Mouse (Mus musculus): ENCODE results near the gene Dgat2. TPM values are rescaled to one million over a fixed set of nuclear protein-coding genes. Genes with fewer than 3 reads are reported as not detected.

The Dgat2 gene
- total and polyA plus RNA-seq, 2 experiments from 2014 or later = 29.9 to 37.8 TPM

GRCm38 (mm10) chr7:99213056-99213455, 30.5 kb upstream of the Dgat2 start:
- ATAC-seq = no peak
- H3K36me3 ChIP-seq (ENCODE audit: insufficient read depth, low read length) = no peaks in the 10 kb centered on the region
- no peak overlapping the region for H3K4me2 ChIP-seq (ENCODE audit: low read depth, low read length)
- WGBS = 96% methylated on average over 1 of the region's 1 CpGs
- no peaks in the 10 kb centered on the region for H3K9me3 ChIP-seq (ENCODE audit: low read length)
- no peak overlapping the region for H3K27ac ChIP-seq
- no peaks in the 10 kb centered on the region; the same call in 1 of the 2 replicates for H3K4me1 ChIP-seq (ENCODE audit: insufficient read depth, low read length)
- H3K9ac ChIP-seq (replicated peaks; ENCODE audit: low read length) = no peak overlapping the region
- DNase-seq (ENCODE audit: low spot score) = no peak
- no peak for TF ChIP-seq CTCF (IDR thresholded peaks at IDR 0.05; ENCODE audit: low read depth)
- H3K27me3 ChIP-seq (ENCODE audit: insufficient read depth, low read length) = no peaks in the 10 kb centered on the region
- H3K4me3 ChIP-seq (ENCODE audit: low read length) = no peak overlapping the region

GRCm38 (mm10) chr7:99208704-99209103, 26.2 kb upstream of the Dgat2 start:
- DNase-seq (ENCODE audit: low spot score) (no peak), ATAC-seq (no peak)
- H3K4me2 ChIP-seq (ENCODE audit: low read depth, low read length) = no peak overlapping the region
- H3K9me3 ChIP-seq (ENCODE audit: low read length) = no peaks in the 10 kb centered on the region
- no peaks in the 10 kb centered on the region for H3K36me3 ChIP-seq (ENCODE audit: insufficient read depth, low read length)
- 97% methylated on average over 4 of the region's 4 CpGs for WGBS
- H3K4me1 ChIP-seq (ENCODE audit: insufficient read depth, low read length) = no peaks in the 10 kb centered on the region
- no peaks in the 10 kb centered on the region for H3K27me3 ChIP-seq (ENCODE audit: insufficient read depth, low read length)
- no peak overlapping the region for H3K4me3 ChIP-seq (ENCODE audit: low read length)
- no peak for TF ChIP-seq CTCF (IDR thresholded peaks at IDR 0.05; ENCODE audit: low read depth)
- H3K27ac ChIP-seq = no peak overlapping the region
- H3K9ac ChIP-seq (replicated peaks; ENCODE audit: low read length) = no peak overlapping the region

GRCm38 (mm10) chr7:99206364-99206763, 23.8 kb upstream of the Dgat2 start:
- no peak for TF ChIP-seq CTCF (IDR thresholded peaks at IDR 0.05; ENCODE audit: low read depth)
- DNase-seq (ENCODE audit: low spot score) = no peak
- Histone ChIP-seq H3K9me3 (ENCODE audit: low read length) (no peaks in the 10 kb centered on the region), H3K36me3 (ENCODE audit: insufficient read depth, low read length) (no peaks in the 10 kb centered on the region), H3K9ac (replicated peaks; ENCODE audit: low read length) (no peak overlapping the region), H3K4me2 (ENCODE audit: low read depth, low read length) (no peak overlapping the region), H3K27ac (no peak overlapping the region), H3K27me3 (ENCODE audit: insufficient read depth, low read length) (no peaks in the 10 kb centered on the region), H3K4me3 (ENCODE audit: low read length) (no peak overlapping the region), H3K4me1 (ENCODE audit: insufficient read depth, low read length) (no peaks in the 10 kb centered on the region)
- 82% methylated on average over 7 of the region's 7 CpGs for WGBS
- no peak for ATAC-seq

GRCm38 (mm10) chr7:99202163-99202562, 19.6 kb upstream of the Dgat2 start:
- Histone ChIP-seq H3K4me1 (ENCODE audit: insufficient read depth, low read length) (no peaks in the 10 kb centered on the region), H3K27ac (no peak overlapping the region), H3K4me2 (ENCODE audit: low read depth, low read length) (no peak overlapping the region), H3K4me3 (ENCODE audit: low read length) (no peak overlapping the region), H3K9ac (replicated peaks; ENCODE audit: low read length) (no peak overlapping the region), H3K9me3 (ENCODE audit: low read length) (no peaks in the 10 kb centered on the region), H3K27me3 (ENCODE audit: insufficient read depth, low read length) (no peaks in the 10 kb centered on the region), H3K36me3 (ENCODE audit: insufficient read depth, low read length) (no peaks in the 10 kb centered on the region)
- no peak for TF ChIP-seq CTCF (IDR thresholded peaks at IDR 0.05; ENCODE audit: low read depth)
- no peak for ATAC-seq
- no peak for DNase-seq (ENCODE audit: low spot score)
- 88% methylated on average over 7 of the region's 7 CpGs for WGBS

GRCm38 (mm10) chr7:99200290-99200689, 17.8 kb upstream of the Dgat2 start:
- TF ChIP-seq CTCF (IDR thresholded peaks at IDR 0.05; ENCODE audit: low read depth) = no peak
- H3K36me3 ChIP-seq (ENCODE audit: insufficient read depth, low read length) = no peaks in the 10 kb centered on the region
- no peak overlapping the region for H3K27ac ChIP-seq
- no peak overlapping the region for H3K4me3 ChIP-seq (ENCODE audit: low read length)
- H3K9me3 ChIP-seq (ENCODE audit: low read length) = no peaks in the 10 kb centered on the region
- 55% methylated on average over 4 of the region's 4 CpGs for WGBS
- H3K9ac ChIP-seq (replicated peaks; ENCODE audit: low read length) = no peak overlapping the region
- H3K27me3 ChIP-seq (ENCODE audit: insufficient read depth, low read length) = no peaks in the 10 kb centered on the region
- no peak overlapping the region for H3K4me2 ChIP-seq (ENCODE audit: low read depth, low read length)
- no peak for DNase-seq (ENCODE audit: low spot score)
- H3K4me1 ChIP-seq (ENCODE audit: insufficient read depth, low read length) = no peaks in the 10 kb centered on the region
- no peak for ATAC-seq

GRCm38 (mm10) chr7:99199451-99200175, 17.1 kb upstream of the Dgat2 start:
- Histone ChIP-seq H3K4me1 (ENCODE audit: insufficient read depth, low read length) (no peaks in the 10 kb centered on the region), H3K36me3 (ENCODE audit: insufficient read depth, low read length) (no peaks in the 10 kb centered on the region), H3K9ac (replicated peaks; ENCODE audit: low read length) (no peak overlapping the region), H3K27me3 (ENCODE audit: insufficient read depth, low read length) (no peaks in the 10 kb centered on the region), H3K27ac (no peak overlapping the region), H3K9me3 (ENCODE audit: low read length) (no peaks in the 10 kb centered on the region), H3K4me3 (ENCODE audit: low read length) (no peak overlapping the region), H3K4me2 (ENCODE audit: low read depth, low read length) (no peak overlapping the region)
- 88% methylated on average over 9 of the region's 9 CpGs for WGBS
- ATAC-seq (no peak), DNase-seq (ENCODE audit: low spot score) (no peak)
- TF ChIP-seq CTCF (IDR thresholded peaks at IDR 0.05; ENCODE audit: low read depth) = no peak

GRCm38 (mm10) chr7:99198811-99199210, 16.3 kb upstream of the Dgat2 start:
- no peaks in the 10 kb centered on the region for H3K9me3 ChIP-seq (ENCODE audit: low read length)
- no peak overlapping the region for H3K27ac ChIP-seq
- H3K9ac ChIP-seq (replicated peaks; ENCODE audit: low read length) = no peak overlapping the region
- ATAC-seq (no peak), DNase-seq (ENCODE audit: low spot score) (no peak)
- H3K4me3 ChIP-seq (ENCODE audit: low read length) = no peak overlapping the region
- no peaks in the 10 kb centered on the region for H3K36me3 ChIP-seq (ENCODE audit: insufficient read depth, low read length)
- no peak overlapping the region for H3K4me2 ChIP-seq (ENCODE audit: low read depth, low read length)
- TF ChIP-seq CTCF (IDR thresholded peaks at IDR 0.05; ENCODE audit: low read depth) = no peak
- H3K27me3 ChIP-seq (ENCODE audit: insufficient read depth, low read length) = no peaks in the 10 kb centered on the region
- H3K4me1 ChIP-seq (ENCODE audit: insufficient read depth, low read length) = no peaks in the 10 kb centered on the region
- 87% methylated on average over 2 of the region's 2 CpGs for WGBS
